Mouse (Mus musculus): Measurements from ENCODE around the gene Coa3.
"Not testable (repeated sequence)": the region's sequence is repeated elsewhere in the genome, so short reads cannot be mapped to it uniquely, and the experiment has no call there.

DNA sequence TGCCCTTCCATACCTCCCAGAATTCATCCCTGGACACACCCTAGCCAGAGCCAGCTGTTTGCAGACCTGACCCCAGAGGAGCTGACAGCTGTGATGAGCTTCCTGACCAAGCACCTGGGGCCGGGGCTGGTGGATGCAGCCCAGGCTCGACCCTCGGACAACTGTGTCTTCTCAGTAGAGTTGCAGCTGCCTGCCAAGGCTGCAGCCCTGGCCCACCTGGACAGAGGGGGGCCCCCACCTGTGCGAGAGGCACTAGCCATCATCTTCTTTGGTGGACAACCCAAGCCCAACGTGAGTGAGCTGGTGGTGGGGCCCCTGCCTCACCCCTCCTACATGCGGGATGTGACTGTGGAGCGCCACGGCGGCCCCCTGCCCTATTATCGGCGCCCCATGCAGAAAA is 46.3 kb upstream of the Coa3 start:
- not testable (repeated sequence) for TF ChIP-seq CTCF (IDR thresholded peaks at IDR 0.05; ENCODE audit: borderline replicate concordance, control insufficient read depth, extremely low read depth, insufficient read depth, low read length, poor library complexity); POLR2A (IDR thresholded peaks at IDR 0.05; ENCODE audit: control insufficient read depth, extremely low read depth, insufficient read depth, low read length, poor library complexity)

Measured in thymus, adult 2 months (tissue).